14 mouse cellular contexts compared by ENCODE assay signal in the genomic region with DNA sequence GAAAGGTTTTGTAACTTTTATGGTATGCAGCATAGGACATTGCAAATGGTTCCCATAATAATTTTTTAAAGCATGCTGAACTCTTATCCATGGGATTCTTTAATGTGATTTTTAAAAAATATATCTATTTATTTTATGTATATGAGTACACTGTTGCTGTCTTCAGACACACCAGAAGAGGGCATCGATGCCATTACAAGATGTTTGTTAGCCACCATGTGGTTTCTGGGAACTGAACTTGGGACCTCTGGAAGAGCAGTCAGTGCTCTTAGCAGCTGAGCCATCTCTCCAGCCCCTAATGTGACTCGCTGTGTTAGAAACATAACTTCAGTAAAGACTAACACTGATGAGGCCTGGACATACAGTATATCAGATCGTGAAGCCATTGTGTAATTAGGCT. TPM values are rescaled to one million over a fixed set of nuclear protein-coding genes. Genes with fewer than 3 reads are reported as not detected.
"Had no signal": no experiment of that assay in that cellular context is flagged by ENCODE, and none has a peak within 500 bp of the region (broad histone marks: within the 10 kb centered on the region; RNA-seq: fewer than 3 reads in every experiment).

No protein-coding gene starts in this region.

- H3K9me3 ChIP-seq: limb, embryonic 10.5 days; neural tube, embryonic 15.5 days had no signal

- H3K27me3 ChIP-seq: neural tube, embryonic 15.5 days had no signal

- H3K4me3 ChIP-seq: left cerebral cortex, adult 2 months; limb, embryonic 10.5 days; myocyte; neural tube, embryonic 15.5 days had no signal

- H3K4me2 ChIP-seq: neural tube, embryonic 15.5 days had no signal

- DNase-seq: kidney, adult 11 months; kidney, adult 9 months; kidney, postnatal 36 days; lung, adult 18-20 months; midbrain, embryonic 14.5 days; right cerebral cortex, adult 18-20 months; right cerebral cortex, postnatal 25 days; thymus, postnatal 36 days had no signal

- H3K27ac ChIP-seq: kidney, postnatal 0 days; left cerebral cortex, adult 2 months; limb, embryonic 10.5 days; neural tube, embryonic 15.5 days had no signal

- H3K9ac ChIP-seq: neural tube, embryonic 15.5 days had no signal

RNA-seq across cellular contexts. Expression of a gene that starts 40.3 kb away (rescaled TPM):
- polyA plus RNA-seq: myocyte; small intestine, adult 2 months had no signal
